Mouse (Mus musculus): ENCODE measurements around the gene Tex52.

Gene Tex52

GRCm38 (mm10) chr6:128380594-128381167, 5.4 kb downstream of the Tex52 start:
- DNase-seq (ENCODE audit: low read depth, low spot score): peak; percentile 34

DNA sequence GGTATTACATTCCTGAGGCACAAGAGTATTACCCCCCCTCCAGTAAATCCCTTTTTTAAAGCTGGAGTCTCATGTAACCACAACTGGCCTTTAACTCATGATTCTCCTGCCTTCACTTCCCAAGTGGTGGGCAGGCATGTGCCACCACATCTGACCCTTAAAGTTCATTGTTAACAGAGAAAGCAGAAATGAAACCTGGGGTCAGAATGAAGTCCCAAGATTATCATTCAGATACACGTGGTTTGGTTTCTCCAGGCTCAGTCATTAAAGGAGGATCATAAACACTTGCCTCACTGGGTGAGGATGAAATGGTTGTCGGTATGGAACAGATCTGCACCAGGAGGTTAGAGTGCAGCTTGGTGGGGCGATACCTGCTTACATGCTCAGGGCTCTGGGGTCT, 6.0 kb downstream of the Tex52 start:
- peak; percentile 72 for DNase-seq (ENCODE audit: low read depth, low spot score)

- peak; percentile 90 for DNase-seq (ENCODE audit: low read depth, low spot score)
Measured at GRCm38 (mm10) chr6:128383752-128384151, 8.5 kb downstream of the Tex52 start.

DNA sequence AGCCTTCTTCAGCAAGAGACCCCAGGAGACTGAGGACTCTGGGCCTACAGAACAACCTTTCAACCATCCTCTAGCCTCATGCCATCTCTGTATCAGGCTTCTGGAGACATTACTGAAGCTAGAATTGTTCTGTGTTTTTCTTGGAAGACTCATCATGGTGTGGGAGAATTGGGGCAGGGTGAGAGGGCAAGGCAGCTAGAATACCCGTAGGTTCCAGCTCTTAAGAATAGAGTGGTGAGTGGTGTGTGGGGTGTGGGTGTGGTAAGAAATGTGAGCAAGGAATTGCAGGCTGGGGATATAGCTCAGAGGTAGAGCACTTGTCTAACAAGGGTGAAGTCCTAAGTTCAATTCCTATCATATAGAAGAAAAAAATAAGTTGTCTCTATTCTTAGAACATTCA, 9.8 kb downstream of the Tex52 start:
- no peak for DNase-seq (ENCODE audit: low read depth, low spot score)

DNA sequence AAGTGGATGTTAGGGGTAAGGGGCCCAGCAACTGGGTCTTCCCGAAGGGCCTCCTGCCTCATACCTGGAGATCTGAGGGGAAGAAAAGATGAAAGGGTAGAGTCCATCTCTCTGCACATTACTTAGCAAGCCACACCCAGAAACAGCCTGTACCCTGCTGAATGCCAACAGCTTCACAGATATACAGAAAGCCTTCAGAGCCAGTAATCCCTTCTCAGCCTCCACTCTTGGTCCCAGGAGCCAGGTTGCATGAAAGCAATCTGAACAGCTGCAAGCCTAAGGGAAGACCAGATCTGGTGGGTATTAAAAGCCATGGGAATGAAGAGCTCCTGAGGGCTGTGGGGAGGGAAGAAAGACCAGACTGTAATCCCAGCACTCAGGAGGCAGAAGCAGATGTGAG, 13.9 kb downstream of the Tex52 start:
- DNase-seq (ENCODE audit: low read depth, low spot score): no peak

DNA sequence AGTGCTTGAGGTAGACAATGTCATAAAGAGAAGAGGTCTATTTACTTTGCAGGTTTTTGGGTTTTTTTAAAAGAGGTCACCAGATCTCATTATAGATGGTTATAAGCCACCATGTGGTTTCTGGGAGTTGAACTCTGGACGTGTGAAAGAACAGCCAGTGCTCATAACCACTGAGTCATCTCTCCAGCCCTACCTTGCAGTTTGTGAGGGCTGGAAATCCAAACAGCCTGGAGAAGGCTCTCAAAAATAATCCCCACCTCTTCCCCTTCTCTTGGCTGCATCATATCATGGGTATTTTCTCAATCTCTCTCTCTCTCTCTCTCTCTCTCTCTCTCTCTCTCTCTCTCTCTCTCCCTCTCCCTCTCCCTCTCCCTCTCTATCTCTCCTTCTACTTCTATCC, 15.4 kb downstream of the Tex52 start:
- no peak for DNase-seq (ENCODE audit: low read depth, low spot score)

GRCm38 (mm10) chr6:128397574-128398261, 22.5 kb downstream of the Tex52 start:
- no peak for DNase-seq (ENCODE audit: low read depth, low spot score)

- DNase-seq (ENCODE audit: low read depth, low spot score): no peak
Measured at GRCm38 (mm10) chr6:128398996-128399395, 23.7 kb downstream of the Tex52 start, which contains the start of gene Nrip2. Gene Nrip2 (plus strand): TSS chr6:128399296.

DNA sequence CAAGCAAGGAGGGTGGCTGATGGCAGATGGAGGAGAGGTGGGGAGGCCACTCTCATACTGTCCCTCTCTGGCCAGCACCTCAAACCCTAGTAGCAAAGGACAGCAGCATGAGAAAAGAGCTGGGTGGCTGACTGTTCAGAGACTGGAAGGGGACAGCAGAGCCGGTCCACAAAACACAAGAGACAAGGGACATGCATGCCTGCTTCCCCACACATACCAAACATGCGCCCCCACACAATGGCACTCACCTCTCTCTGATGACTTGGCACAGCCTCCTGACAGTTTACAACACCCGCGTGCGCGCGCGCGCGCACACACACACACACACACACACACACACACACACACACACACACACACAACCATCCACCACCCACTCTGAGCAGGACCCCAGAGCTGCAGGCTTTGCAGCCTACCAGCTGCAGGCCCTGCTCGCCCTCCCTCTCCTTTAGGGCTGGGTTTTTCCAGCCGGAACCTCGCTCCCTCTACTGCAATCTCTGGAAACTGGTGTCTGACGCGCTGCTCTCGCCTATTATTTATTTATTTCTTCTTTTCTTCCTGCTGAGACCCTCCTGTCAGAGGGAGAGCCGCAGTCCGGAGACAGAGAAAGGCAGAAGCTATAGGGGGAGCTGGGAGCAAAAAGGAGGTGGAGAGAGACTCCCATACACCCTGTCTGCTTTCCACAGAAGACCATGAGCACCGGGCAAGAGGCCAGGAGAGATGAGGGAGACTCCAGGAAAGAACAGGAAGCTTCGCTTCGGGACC, 24.3 kb downstream of the Tex52 start:
- DNase-seq (ENCODE audit: low read depth, low spot score): no peak

GRCm38 (mm10) chr6:128404708-128405107, 29.5 kb downstream of the Tex52 start:
- DNase-seq (ENCODE audit: low read depth, low spot score): no peak

- DNase-seq (ENCODE audit: low read depth, low spot score): no peak
Measured at GRCm38 (mm10) chr6:128408544-128409125, 33.4 kb downstream of the Tex52 start.

DNA sequence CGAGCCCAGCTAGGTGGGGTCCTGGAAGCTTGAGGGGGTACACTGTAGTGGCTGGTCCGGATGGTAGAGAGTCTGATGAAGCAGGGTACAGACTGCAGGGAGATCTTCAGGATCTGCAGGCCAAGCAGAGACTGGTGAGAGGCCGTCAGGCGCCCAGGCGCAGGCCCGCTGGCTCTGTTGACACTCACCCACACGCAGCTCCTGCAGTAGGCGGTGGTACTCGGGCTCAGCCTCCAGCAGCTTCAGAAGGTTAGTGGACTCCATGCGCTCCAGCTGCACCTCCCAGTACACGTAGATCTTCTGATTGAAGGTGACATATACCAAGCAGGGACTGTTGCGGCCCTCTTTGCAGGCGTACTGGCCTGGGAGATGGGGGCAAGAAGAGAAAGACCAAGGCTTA, 35.0 kb downstream of the Tex52 start:
- no peak for DNase-seq (ENCODE audit: low read depth, low spot score)

GRCm38 (mm10) chr6:128411115-128411514, 35.9 kb downstream of the Tex52 start:
- peak; percentile 73 for DNase-seq (ENCODE audit: low read depth, low spot score)

GRCm38 (mm10) chr6:128416169-128416568, 40.9 kb downstream of the Tex52 start:
- peak; percentile 45 for DNase-seq (ENCODE audit: low read depth, low spot score)

GRCm38 (mm10) chr6:128418076-128418475, 42.8 kb downstream of the Tex52 start:
- no peak for DNase-seq (ENCODE audit: low read depth, low spot score)

- no peak for DNase-seq (ENCODE audit: low read depth, low spot score)
Measured at GRCm38 (mm10) chr6:128421036-128421435, 45.8 kb downstream of the Tex52 start.

GRCm38 (mm10) chr6:128421480-128421879, 46.2 kb downstream of the Tex52 start:
- DNase-seq (ENCODE audit: low read depth, low spot score): no peak

- DNase-seq (ENCODE audit: low read depth, low spot score): peak; percentile 59
Measured at GRCm38 (mm10) chr6:128423496-128424268, 48.4 kb downstream of the Tex52 start.

GRCm38 (mm10) chr6:128424269-128425019, 49.2 kb downstream of the Tex52 start, which contains the start of gene Itfg2:
Gene Itfg2 (minus strand): TSS chr6:128424931.
- peak; percentile 99 for DNase-seq (ENCODE audit: low read depth, low spot score)

DNA sequence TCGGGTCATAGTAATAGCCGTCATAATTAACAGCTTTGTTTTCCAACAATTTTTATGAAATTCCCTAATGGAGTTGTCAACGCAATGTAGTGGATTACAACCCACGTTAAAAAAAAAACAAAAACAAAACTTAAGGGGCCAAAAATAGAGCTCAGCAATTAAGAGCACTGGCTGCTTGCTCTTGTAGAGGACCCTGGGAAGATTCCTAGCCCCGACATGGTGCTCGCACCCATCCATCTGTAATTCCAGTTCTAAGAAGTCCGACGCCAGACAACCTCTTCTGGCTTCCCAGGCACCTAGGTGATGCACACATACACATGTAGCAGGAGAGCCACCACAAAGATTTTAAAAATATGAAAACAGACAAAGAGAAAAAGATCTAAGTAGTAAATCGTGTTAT, 49.8 kb downstream of the Tex52 start:
- DNase-seq (ENCODE audit: low read depth, low spot score): no peak

DNA sequence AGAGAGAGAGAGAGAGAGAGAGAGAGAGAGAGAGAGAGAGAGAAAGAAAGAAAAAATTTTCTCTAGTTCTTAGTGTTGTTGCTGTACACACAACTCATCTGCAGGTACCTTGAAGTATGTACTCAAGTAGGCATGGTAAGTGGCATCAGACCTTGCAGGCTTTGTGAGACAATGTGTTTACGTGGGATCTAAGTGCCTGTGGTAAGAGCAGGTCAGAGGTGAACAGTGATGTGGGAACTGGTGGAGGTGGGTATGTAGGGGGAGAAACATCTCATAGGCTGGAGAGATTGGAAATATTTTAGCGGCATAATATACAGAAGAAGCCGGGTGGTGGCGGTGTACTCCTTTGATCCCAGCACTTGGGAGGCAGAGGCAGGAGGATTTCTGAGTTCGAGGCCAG, 52.3 kb downstream of the Tex52 start:
- DNase-seq (ENCODE audit: low read depth, low spot score): no peak
